Mouse (Mus musculus) embryonic fibroblast, embryonic 13.5 days (primary cell): ENCODE results near the gene Dennd5a.

ENCODE experiments used
- CTCF ChIP-seq: IDR thresholded peaks from 2 replicates; pipeline ENCODE4 v1.5.1; 2011; ENCODE audit warnings: mild to moderate bottlenecking, control low read depth, low read length, moderate library complexity, borderline replicate concordance; ENCODE audit not compliant: insufficient read depth
- POLR2A ChIP-seq: IDR thresholded peaks from 2 replicates; pipeline ENCODE4 v1.6.1; 2011; ENCODE audit warnings: low read depth, mild to moderate bottlenecking, control low read depth, low read length, moderate library complexity

GRCm38 (mm10) chr7:109951297-109951696 is 9.0 kb downstream of the Dennd5a start:
- TF ChIP-seq CTCF, result no peak
- no peak for TF ChIP-seq POLR2A
